Mouse (Mus musculus) MEL (cell line): ENCODE data around the gene U2af2.

Experiments used
- NELFE ChIP-seq: IDR thresholded peaks from 2 replicates; pipeline ENCODE4 v1.6.1; 2011; ENCODE audit warnings: low read depth, low read length, improper control_type of control experiment
- NRF1 ChIP-seq: IDR thresholded peaks from 2 replicates; pipeline ENCODE4 v1.6.1; 2014; ENCODE audit warnings: low read depth, mild to moderate bottlenecking, inconsistent platforms, low read length, improper control_type of control experiment, moderate library complexity; ENCODE audit not compliant: poor library complexity, insufficient read depth, severe bottlenecking
- TCF12 ChIP-seq: IDR thresholded peaks from 2 replicates; pipeline ENCODE4 v1.6.1; 2014; ENCODE audit warnings: low read depth, mild to moderate bottlenecking, inconsistent platforms, low read length, improper control_type of control experiment, moderate library complexity
- ZC3H11A ChIP-seq: IDR thresholded peaks from 2 replicates; pipeline ENCODE4 v1.6.1; 2012; ENCODE audit warnings: low read depth, mild to moderate bottlenecking, inconsistent platforms, low read length, improper control_type of control experiment
- ZMIZ1 ChIP-seq: IDR thresholded peaks from 2 replicates; pipeline ENCODE4 v1.6.1; 2012; ENCODE audit warnings: low read depth, mild to moderate bottlenecking, inconsistent platforms, low read length, improper control_type of control experiment, moderate library complexity

DNA sequence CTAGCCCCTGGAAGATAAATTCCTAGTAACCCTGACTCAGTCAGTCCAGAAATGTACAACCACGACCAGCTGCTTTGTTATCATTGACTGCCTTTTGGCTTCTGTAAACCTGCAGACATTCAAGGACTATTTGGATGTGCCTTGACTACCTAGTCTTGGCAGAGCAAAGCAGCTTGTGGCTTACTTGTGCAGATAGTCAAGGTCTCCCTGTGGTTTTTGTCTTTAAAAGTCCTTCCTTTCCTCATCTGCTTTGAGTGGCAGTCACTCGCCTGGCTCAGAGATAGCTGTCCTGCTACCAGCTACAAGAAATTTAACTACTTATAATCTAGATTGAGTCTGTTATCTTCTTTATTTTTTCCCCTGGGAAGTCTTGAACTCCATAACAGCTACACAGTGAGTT, 17.0 kb upstream of the U2af2 start:
- no peak for TF ChIP-seq ZC3H11A
- no peak for TF ChIP-seq NELFE
- TF ChIP-seq NRF1 = no peak
- TF ChIP-seq ZMIZ1 = no peak
- TF ChIP-seq TCF12 = peak; percentile 39; the same call in 1 of the 2 replicates
